In genomic region chr6:52905100-52905499, GRCm38 (mm10) we compare ENCODE assay signal across 22 mouse cellular contexts.
DNase-seq lines count a peak whose midpoint lies in the region; ATAC-seq lines count a peak whose summit lies in the region.
"Had no signal": no experiment of that assay in that cellular context is flagged by ENCODE, and none has a peak within 500 bp of the region (broad histone marks: within the 10 kb centered on the region; RNA-seq: fewer than 3 reads in every experiment).

No protein-coding gene starts in this region.

- H3K4me3 ChIP-seq in intestine, embryonic 16.5 days (ENCODE audit: low read length) = no peak overlapping the region
- no peak overlapping the region for H3K4me3 ChIP-seq in intestine, embryonic 15.5 days (replicated peaks)
- no peak overlapping the region for H3K4me3 ChIP-seq in embryonic facial prominence, embryonic 10.5 days
- H3K4me3 ChIP-seq: embryonic facial prominence, embryonic 15.5 days; erythroblast, embryonic 14.5 days; forebrain, embryonic 15.5 days; heart, adult 2 months; heart, embryonic 15.5 days; hindbrain, embryonic 13.5 days had no signal

- H3K9me3 ChIP-seq in intestine, embryonic 16.5 days (ENCODE audit: control insufficient read depth, low read length) = no peaks in the 10 kb centered on the region
- H3K9me3 ChIP-seq in intestine, embryonic 15.5 days = no peaks in the 10 kb centered on the region
- no peaks in the 10 kb centered on the region for H3K9me3 ChIP-seq in embryonic facial prominence, embryonic 10.5 days
- H3K9me3 ChIP-seq: embryonic facial prominence, embryonic 15.5 days; forebrain, embryonic 15.5 days; G1E; heart, embryonic 15.5 days; hindbrain, embryonic 13.5 days had no signal

- no peaks in the 10 kb centered on the region for H3K36me3 ChIP-seq in intestine, embryonic 16.5 days (ENCODE audit: control insufficient read depth, insufficient read depth, low read length)
- H3K36me3 ChIP-seq in intestine, embryonic 15.5 days = no peaks in the 10 kb centered on the region
- H3K36me3 ChIP-seq in splenic B cell, adult 2 months (ENCODE audit: control insufficient read depth, insufficient read depth, low read length, poor library complexity, severe bottlenecking) = no peaks in the 10 kb centered on the region
- H3K36me3 ChIP-seq in embryonic facial prominence, embryonic 10.5 days (replicated peaks) = no peaks in the 10 kb centered on the region
- H3K36me3 ChIP-seq: embryonic facial prominence, embryonic 15.5 days; forebrain, embryonic 15.5 days; G1E; heart, embryonic 15.5 days; hindbrain, embryonic 13.5 days had no signal

- no peak overlapping the region for H3K4me2 ChIP-seq in intestine, embryonic 16.5 days (ENCODE audit: low read depth, low read length)
- no peak overlapping the region for H3K4me2 ChIP-seq in intestine, embryonic 15.5 days (replicated peaks)
- H3K4me2 ChIP-seq: embryonic facial prominence, embryonic 15.5 days; forebrain, embryonic 15.5 days; heart, embryonic 11.5 days; heart, embryonic 15.5 days; hindbrain, embryonic 13.5 days had no signal

- DNase-seq in A20 (ENCODE audit: low read depth, low spot score) = peak; percentile 56
- DNase-seq in splenic B cell, adult 2 months (ENCODE audit: low read depth, low spot score) = peak; percentile 21
- no peak for DNase-seq in embryonic facial prominence, embryonic 10.5 days (ENCODE audit: low spot score)
- no peak for DNase-seq in kidney, adult 11 months
- DNase-seq: adrenal gland, postnatal 10 days; cerebellum, adult 18-20 months; cerebellum, adult 9-11 months; cerebellum, postnatal 36 days; gastrocnemius, postnatal 10 days; heart, adult 2 months; heart, postnatal 14 days had no signal

- no peaks in the 10 kb centered on the region for H3K27me3 ChIP-seq in intestine, embryonic 16.5 days (replicated peaks; ENCODE audit: control insufficient read depth, insufficient read depth, low read length)
- no peaks in the 10 kb centered on the region for H3K27me3 ChIP-seq in intestine, embryonic 15.5 days (replicated peaks)
- H3K27me3 ChIP-seq in splenic B cell, adult 2 months (ENCODE audit: control insufficient read depth, insufficient read depth, low read length, poor library complexity, severe bottlenecking) = no peaks in the 10 kb centered on the region
- 0 out of 2 replicates have a peak, but pooled peaks cover 3% of the 10 kb centered on the region for H3K27me3 ChIP-seq in embryonic facial prominence, embryonic 10.5 days (replicated peaks; ENCODE audit: low read depth, poor library complexity, severe bottlenecking)
- H3K27me3 ChIP-seq: embryonic facial prominence, embryonic 15.5 days; forebrain, embryonic 15.5 days; heart, embryonic 15.5 days; hindbrain, embryonic 13.5 days had no signal

- no peak overlapping the region for H3K9ac ChIP-seq in intestine, embryonic 16.5 days (ENCODE audit: low read depth, low read length)
- H3K9ac ChIP-seq in intestine, embryonic 15.5 days = no peak overlapping the region
- H3K9ac ChIP-seq: embryonic facial prominence, embryonic 15.5 days; forebrain, embryonic 15.5 days; heart, embryonic 15.5 days; hindbrain, embryonic 13.5 days had no signal

- no peaks in the 10 kb centered on the region; the same call in 1 of the 2 replicates for H3K4me1 ChIP-seq in intestine, embryonic 16.5 days (ENCODE audit: control insufficient read depth, insufficient read depth, low read length)
- H3K4me1 ChIP-seq in intestine, embryonic 15.5 days (replicated peaks) = no peaks in the 10 kb centered on the region
- H3K4me1 ChIP-seq in embryonic facial prominence, embryonic 10.5 days = no peaks in the 10 kb centered on the region; the same call in 1 of the 2 replicates
- H3K4me1 ChIP-seq: embryonic facial prominence, embryonic 15.5 days; forebrain, embryonic 15.5 days had no signal

- 57% methylated on average over 3 of the region's 3 CpGs for WGBS in intestine, embryonic 16.5 days
- 48% methylated on average over 3 of the region's 3 CpGs for WGBS in intestine, embryonic 15.5 days
- 80% methylated on average over 3 of the region's 3 CpGs for WGBS in embryonic facial prominence, embryonic 10.5 days

- no peak for ATAC-seq in intestine, embryonic 16.5 days
- no peak for ATAC-seq in intestine, embryonic 15.5 days
- 0 out of 2 replicates have a peak, but pooled peaks have one; percentile 25 for ATAC-seq in common myeloid progenitor, adult 5-6 weeks (replicated peaks; ENCODE audit: low read depth, poor library complexity, severe bottlenecking)
- ATAC-seq: forebrain, embryonic 15.5 days; hindbrain, postnatal 0 days had no signal

- peak overlapping the region; percentile 13; the same call in 1 of the 2 replicates for H3K27ac ChIP-seq in intestine, embryonic 16.5 days (ENCODE audit: low read length)
- no peak overlapping the region; the same call in 1 of the 2 replicates for H3K27ac ChIP-seq in intestine, embryonic 15.5 days
- H3K27ac ChIP-seq in embryonic facial prominence, embryonic 10.5 days (replicated peaks) = no peak overlapping the region
- H3K27ac ChIP-seq: embryonic facial prominence, embryonic 15.5 days; forebrain, embryonic 15.5 days; heart, adult 2 months; heart, embryonic 15.5 days; hindbrain, embryonic 13.5 days; hindbrain, postnatal 0 days had no signal

Comparison
In these comparisons a context has a peak if more than half of its experiments do, and no peak if none do; other contexts are left out.
1. DNase-seq: peak in A20 (single experiment) and splenic B cell, adult 2 months (single experiment); none in embryonic facial prominence, embryonic 10.5 days (single experiment) and kidney, adult 11 months (single experiment).